Mouse (Mus musculus): ENCODE data around the gene Tbp.

Tbp gene

GRCm38 (mm10) chr17:15499656-15500394 lies at the start of gene Tbp, which contains the start of gene Psmb1:
Gene Tbp, plus strand, starts transcription at chr17:15499888.
Gene Psmb1, minus strand, starts transcription at chr17:15499751.
- peak; percentile 98 for DNase-seq

- no peak for DNase-seq
Observed at GRCm38 (mm10) chr17:15455203-15455602, 44.5 kb upstream of the Tbp start.

DNA sequence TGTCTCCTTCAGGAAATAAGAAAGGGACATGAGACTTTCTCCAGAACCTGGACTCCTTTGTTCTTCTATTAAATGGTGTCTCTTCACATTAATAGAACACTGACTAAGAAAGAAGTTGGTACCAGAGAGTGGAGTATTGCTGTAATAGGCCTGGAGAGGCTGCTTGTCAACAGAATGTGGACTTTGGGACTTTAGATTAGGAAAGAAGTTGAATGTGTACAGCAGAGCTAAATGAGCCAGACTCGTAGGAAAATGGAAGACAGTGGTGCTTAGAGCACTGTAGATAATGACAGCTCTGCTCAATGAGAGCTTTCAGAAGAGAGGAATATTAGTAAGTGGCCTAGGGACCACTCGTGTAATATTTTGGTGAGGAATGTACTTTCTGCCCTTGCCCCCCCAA lies 43.1 kb upstream of the Tbp start:
- no peak for DNase-seq

DNA sequence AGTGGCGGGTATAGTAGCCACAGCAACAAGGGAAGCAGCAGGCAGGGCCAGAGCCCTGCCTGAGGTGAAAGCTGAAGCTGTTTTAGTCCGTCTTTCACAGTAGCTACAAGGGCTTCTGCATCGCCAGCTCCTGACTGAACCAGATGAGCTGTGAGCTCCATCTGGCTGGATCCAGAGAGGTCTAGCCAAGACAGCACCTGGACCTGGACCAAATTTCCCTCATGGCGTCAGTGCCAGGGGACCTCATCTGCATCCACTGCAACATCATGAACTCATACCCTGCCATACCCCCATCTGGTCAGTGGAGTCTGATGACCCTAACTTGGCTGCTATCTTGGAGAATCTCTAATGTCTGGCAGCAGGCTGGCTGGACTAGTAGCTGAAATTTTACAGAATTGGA lies 39.9 kb upstream of the Tbp start:
- DNase-seq, result no peak

DNA sequence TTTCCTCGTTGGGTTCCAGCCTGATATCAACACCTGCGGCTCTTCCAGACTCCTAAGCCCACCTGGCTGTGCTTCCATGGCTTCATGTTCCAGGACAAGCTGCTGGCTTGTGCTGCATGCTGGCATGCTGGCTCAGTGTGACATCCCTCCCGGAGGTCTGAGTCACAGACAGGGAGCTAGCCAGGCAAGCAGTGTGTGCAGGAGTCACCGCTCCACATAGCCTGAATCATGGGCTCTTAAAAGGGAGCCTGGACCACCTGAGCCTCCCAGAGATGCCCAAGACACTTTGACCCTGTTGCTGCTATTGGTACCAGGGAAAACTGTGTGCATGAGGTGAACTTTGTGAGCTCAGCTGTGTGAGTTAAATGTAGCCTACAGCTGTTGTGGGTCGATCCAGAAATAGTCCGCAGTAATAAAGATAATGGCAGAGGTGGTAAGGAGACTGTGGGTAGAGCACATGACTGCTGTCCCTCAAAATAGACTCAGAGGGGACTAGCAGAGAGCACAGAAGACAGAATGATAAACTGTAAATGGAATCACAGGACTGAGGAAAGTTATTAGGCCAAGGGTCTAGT lies 37.7 kb upstream of the Tbp start:
- DNase-seq, result no peak

GRCm38 (mm10) chr17:15467669-15468068 lies 32.0 kb upstream of the Tbp start:
- DNase-seq, result peak; percentile 76

DNA sequence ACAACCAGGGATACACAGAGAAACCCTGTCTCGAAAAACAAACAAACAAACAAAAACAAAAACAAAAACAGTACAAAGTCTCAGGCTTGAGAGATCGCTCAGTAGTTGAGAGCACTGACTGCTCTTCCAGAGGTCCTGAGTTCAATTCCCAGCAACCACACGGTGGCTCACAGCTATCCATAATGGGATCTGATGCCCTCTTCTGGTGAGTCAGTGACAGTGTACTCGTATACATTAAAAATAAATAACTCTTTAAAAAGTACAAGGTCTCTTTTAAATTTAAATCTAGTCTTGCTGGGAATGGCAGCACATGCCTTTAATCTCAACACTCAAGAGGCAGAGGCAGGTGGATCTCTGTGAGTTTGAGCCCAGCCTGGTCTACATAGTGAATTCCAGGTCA lies 27.0 kb upstream of the Tbp start:
- DNase-seq, result no peak

DNA sequence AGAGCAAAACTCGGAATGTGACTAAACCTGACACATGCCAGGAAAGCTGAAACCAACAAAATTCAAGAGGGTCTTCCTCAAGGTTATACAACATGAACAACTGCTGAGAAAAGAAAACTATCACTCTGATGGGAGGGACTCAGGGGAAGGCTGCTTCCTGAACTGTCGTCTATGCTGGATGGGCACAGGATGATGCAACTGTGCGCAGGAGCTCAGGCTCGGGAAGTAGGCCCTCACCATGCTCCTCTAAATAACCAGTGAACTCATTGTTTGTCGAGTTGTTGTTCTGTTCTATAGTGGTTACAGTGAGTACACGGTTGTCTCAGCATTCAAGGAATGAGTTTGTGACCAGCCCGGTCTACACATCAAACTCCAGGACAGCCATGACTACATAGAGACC lies 9.1 kb upstream of the Tbp start:
- DNase-seq, result no peak

- peak; percentile 95 to 96 for DNase-seq
Observed at GRCm38 (mm10) chr17:15497882-15498752, 1.6 kb upstream of the Tbp start.

GRCm38 (mm10) chr17:15498753-15499113 lies 955 bp upstream of the Tbp start:
- no peak for DNase-seq

DNA sequence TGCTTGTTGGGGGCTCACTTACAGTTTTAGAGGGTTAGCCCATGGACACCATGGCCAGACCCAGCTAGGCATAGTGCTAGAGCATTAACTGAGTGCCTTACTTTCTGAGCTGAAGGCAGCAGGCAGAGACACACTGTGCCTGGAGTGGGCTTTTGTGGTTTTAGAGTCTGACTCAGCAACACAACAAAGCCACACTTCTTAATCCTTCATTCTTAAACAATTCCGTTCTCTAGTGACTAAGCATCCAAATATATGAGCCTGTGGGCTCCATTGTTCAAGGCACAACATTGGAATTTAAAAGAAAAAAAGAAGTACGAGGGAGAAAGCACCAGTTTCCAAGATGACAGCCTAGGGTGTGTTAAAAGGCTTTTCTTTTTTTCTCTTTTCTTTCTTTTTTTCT lies 11.0 kb downstream of the Tbp start:
- no peak for DNase-seq

DNA sequence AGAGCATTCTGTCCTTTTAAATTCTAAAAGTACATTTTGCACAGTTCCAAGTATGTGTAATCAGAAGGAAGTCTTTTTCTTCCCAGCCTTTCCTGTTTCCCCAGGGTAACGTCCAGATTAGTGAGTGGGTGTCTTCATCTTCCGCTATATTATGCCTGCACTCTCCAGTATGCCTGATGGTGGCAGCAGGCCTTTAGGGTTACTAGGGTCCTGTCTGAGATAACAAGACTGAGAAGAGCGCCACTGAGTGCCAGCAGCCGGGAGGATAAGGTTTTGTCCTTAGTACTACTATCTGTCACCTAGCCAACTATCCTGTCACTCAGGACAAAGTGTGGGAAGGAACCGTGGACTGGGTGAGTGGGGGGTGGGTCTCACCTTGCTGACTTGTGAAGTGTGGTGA lies 18.1 kb downstream of the Tbp start:
- DNase-seq, result no peak

- no peak for DNase-seq
Observed at GRCm38 (mm10) chr17:15518186-15518585, 18.5 kb downstream of the Tbp start.

GRCm38 (mm10) chr17:15518766-15519165 lies 19.1 kb downstream of the Tbp start:
- DNase-seq, result no peak

DNA sequence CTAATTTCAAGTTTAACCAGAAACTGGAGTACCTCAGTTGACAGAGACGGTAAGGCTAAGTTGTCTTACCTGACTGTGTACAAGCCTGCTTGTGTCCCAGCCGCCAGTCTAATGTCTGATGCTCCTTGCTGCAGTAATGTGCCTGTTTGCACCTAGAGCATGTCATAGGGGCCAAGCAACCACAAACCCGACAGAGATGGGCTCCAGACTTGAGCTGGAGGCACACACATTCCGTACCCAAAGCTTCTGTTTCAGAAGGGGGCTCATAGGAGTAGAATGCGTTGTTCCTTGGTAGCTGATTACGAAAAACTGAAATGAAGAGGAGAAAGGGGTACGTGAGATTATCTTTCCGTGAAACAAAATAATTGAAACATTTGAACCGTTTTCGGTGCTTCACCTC lies 26.6 kb downstream of the Tbp start:
- no peak for DNase-seq

DNA sequence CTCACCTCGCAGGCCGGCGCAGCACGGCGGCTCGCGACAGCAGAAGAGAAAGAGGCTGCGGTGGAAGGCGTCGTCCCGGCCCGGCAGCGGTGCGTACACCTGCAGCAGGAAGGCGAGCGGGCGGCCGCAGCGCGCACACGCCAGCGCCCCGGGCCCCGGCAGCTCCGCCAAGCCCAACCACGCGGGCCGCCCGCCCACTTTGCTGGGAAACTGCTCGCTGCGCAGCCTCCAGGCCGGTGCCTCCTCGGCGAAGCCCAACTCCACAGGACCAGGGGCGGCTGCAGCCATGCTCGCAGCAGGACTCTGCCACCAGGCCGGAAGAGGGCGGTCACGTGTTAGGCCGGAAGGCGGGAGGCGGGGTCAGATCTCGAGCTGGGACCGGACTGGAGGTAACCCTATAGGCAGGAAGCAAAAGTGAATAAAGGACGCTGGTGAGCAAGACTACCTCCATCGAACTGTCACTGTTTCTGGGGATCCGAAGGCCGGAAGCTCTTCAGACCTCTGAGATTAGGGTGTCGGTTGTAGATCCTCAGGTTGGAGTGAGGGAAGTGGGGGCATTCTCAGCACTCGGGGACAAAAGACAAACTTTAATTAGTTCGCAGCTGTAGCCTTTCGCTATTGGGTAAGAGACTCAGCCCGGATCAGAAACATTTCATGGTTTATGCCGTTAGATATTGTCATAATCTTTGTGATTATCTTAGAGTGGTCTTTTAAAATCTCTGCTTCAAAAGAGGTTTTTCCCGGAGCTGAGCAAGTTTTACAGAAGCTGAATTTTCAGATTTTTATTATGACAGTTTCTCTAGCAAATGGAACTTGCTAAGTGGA lies 27.5 kb downstream of the Tbp start, which contains the start of gene Pdcd2:
Gene Pdcd2 (minus strand): TSS at position 316 of the 825 bp plus-strand sequence.
- DNase-seq, result peak; percentile 97

GRCm38 (mm10) chr17:15527811-15528136 lies 28.1 kb downstream of the Tbp start:
- no peak for DNase-seq

DNA sequence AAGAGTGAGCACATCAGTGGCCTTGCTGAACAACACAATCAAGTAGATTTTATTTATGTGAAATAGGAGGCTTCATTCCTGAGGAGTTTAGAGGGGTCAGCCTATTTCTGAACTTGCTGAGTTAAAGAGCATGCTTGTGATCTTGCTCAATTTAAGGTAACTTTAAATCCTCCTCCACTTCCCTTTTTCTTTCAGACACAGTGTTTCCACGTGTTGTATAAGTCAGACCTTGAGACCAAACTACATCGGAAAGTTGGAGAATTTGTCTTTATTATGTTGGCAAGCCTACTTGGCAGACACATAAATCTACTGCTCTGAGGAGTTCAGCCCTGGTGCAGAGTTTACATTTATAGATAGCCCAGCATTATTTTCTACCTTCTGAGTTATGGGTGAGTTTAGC lies 29.2 kb downstream of the Tbp start:
- no peak for DNase-seq

- DNase-seq, result peak; percentile 58 to 68
Observed at GRCm38 (mm10) chr17:15530141-15530540, 30.5 kb downstream of the Tbp start.

DNA sequence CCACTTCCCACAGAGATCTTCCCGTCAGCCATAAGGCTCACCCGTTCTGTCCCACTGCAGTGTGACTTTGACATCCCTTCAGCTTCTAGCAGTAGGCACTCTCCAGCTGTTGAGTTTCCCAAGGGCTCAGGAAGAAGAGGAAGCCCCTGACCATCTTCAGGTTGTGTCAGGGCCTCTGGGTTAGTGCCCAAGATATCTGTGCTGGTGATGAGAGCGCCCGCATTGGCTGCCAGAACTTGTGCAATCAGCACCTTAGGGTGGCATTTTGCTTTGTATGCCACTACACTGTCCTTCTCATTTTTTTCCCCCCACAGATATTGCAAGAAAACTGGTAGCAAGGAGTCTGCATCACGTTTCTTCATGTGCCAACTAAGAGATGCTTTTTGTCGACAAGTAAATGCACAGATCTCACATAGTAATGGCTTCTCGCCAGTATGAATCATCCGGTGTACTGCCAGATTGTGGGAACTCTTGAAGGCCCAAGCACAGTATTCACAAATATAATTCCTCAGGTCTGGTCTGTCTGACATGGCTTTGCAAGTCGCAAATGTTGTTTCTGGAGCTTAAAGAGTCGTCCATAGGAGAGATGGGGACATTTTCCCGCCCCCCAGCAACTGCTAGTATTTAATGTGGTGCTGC lies 35.6 kb downstream of the Tbp start:
- peak in 1 of 2 experiments; percentile 5 for DNase-seq

DNA sequence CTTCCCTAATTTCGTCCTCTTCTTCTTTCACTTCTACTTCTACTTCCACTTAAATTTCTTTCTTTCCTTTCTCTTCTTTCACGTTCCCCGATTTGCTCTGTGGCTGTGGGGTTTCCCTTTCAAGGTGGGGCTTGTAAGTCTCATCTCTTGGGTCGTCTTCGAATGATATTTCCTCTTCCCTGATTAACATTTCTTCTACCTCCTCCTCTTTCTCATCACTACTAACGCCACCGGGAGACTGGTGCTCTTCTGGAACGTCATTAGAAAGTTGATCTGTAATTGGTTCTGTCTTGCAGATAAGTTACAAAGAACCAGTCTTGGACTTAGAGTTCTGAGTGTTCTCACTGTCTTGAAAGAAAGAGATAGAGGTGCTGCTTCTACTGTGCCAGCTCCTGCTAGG lies 36.3 kb downstream of the Tbp start:
- peak; percentile 13 to 15 for DNase-seq

- DNase-seq, result peak in 1 of 2 experiments; percentile 19
Observed at GRCm38 (mm10) chr17:15536457-15536904, 36.8 kb downstream of the Tbp start.

Measured in B cell, adult 2 months (primary cell).